Mouse (Mus musculus): Measurements from ENCODE around the gene Eci1.

GRCm38 (mm10) chr17:24378496-24378895 lies 47.9 kb upstream of the Eci1 start:
- TF ChIP-seq CTCF (IDR thresholded peaks at IDR 0.05; ENCODE audit: low read depth, low read length) = no peak
- no peak for TF ChIP-seq EP300 (IDR thresholded peaks at IDR 0.05; ENCODE audit: insufficient read depth, low read depth, low read length)
